Mouse (Mus musculus): ENCODE measurements around the gene Zfp273.

- TF ChIP-seq TAL1 (conservative IDR thresholded peaks at IDR 0.05; ENCODE audit: low read depth, low read length): no peak
- TF ChIP-seq CTCF (IDR thresholded peaks at IDR 0.05; ENCODE audit: low read depth, low read length): no peak
- TF ChIP-seq POLR2AphosphoS5 (IDR thresholded peaks at IDR 0.05; ENCODE audit: insufficient replicate concordance, low read depth, low read length): no peak
- no peak for TF ChIP-seq GATA1 (IDR thresholded peaks at IDR 0.05; ENCODE audit: borderline replicate concordance, low read length)
These were observed 36.8 kb downstream of the Zfp273 start for GRCm38 (mm10) chr13:67850361-67850760.

Data from G1E (cell line).